Mouse (Mus musculus) erythroid progenitor cell, adult 5-6 weeks (primary cell): Measurements from ENCODE around the gene Camk2d. TPM values are rescaled to one million over a fixed set of nuclear protein-coding genes. Genes with fewer than 3 reads are reported as not detected.

Experiments used
- ATAC-seq: replicated peaks from 2 replicates; pipeline ENCODE4 v1.8.0; 2016; ENCODE audit warnings: moderate number of reproducible peaks, mild to moderate bottlenecking, moderate TSS enrichment, inconsistent platforms; ENCODE audit not compliant: poor library complexity, low FRiP score, severe bottlenecking
- total RNA-seq, 2 experiments: library from RNA; stranded (forward) in 1 of 2; stranded (reverse) in 1 of 2; fragments of 150-400 nt in 1 of 2; fragments of 186-747, 209-891 nt in 1 of 2; gene quantifications; 2 replicates each; pipeline versions ENCODE4 v1.2.3 to v1.2.4; 2015 to 2017; ENCODE audit warnings: low replicate concordance in 2 of 2

Camk2d gene
- total RNA-seq, 2 experiments from 2014 or later: 5.8 to 43.2 TPM

DNA sequence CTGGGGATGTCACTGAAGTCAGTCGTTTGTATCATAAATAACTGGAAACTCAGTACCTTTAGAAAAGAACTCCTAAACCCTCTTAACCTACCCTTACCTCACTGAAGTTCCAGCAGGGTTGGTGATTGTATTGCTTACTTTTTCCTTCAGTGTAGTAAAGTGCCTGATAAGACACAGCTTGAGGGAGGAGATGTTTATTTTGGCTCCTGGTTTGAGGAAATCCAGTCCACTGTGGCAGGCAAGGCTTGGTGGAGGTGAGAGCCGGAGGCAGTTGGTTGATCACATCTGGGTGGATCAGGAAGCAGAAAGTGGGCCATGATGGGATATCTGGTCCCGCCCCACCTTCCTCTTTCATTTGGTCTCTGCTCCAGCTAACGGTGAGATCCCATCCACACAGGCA, 45.3 kb downstream of the Camk2d start:
- ATAC-seq: no peak

DNA sequence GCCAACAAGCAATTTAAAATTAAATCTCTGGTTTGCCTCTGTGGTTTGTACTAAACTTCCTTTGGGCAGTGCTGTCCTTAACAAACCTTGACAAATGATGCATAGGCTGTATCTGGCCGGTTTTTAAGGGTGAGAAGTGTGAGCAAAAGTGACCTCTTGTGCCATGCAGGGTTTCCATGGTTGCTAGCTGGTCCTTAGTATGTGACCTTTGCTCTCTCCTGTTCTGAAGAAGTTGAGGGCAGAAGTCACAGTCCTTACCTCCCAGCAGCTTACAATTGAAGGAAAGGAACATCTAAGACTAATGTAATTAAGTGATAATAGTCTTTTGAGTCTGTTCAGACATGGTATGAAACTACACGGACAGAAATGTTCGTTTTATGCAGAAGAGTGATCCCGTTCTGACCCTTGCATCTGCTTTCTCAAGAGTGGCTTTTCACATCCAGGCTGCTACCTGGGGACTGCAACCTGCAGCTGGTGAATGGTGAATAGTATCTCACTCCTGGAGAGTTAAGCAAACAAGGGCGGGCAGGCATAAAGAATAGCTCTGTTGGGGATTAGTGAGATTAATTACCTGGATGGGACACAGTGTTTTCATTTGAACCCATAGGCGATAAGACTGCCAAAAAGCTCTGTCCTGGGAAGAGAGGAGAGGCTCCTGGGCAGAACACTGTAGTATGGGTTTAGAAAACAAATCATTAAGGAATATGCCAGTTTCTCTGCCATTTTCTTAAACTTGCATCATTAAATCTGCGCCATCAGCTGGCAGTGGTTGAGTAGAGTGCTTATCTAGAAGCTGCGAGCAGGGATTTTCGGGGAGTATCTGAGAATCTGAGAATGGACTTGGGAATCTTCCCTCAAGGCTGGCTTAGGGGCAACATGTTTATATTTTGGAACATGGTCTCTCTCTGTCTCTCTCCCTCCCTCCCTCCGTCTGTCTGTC, 47.2 kb downstream of the Camk2d start:
- no peak for ATAC-seq

DNA sequence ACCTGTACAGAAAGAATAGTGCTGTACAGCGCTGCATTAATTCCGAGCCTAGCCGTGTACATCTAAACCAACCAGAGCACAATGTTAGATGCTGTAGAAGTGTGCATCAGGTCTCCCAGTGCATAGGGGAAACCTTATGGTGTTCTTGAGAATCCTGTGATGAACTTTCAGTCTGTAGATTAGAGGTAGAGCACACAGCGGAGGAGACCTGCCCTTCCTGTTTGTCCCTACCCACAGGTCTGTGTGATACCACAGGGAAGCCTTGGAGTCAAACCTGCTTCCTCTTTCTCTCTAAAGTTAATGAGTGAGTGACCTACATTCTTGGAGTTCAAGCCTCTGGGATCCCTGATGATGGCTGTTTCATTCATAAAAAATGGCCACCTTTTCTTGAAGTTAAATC, 54.2 kb downstream of the Camk2d start:
- ATAC-seq: no peak

DNA sequence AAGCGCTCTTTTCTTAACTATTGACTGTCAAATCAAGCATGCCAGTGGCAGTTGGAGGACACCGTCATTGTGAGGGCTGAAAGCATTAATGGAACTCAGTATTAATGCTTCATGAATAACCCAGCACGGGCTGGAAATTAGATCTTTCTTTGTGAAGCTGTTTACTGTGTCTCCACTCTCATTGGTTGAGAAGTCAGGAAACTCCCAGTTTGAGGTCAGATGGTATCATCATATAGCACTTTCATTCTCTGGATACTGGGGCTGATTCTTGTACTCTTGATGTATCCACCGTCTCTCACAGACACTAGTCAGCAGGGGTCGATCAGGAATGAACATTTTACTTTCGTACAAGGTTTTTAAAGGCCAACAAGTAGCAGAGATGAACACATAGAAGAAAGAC, 54.6 kb downstream of the Camk2d start:
- ATAC-seq: no peak

DNA sequence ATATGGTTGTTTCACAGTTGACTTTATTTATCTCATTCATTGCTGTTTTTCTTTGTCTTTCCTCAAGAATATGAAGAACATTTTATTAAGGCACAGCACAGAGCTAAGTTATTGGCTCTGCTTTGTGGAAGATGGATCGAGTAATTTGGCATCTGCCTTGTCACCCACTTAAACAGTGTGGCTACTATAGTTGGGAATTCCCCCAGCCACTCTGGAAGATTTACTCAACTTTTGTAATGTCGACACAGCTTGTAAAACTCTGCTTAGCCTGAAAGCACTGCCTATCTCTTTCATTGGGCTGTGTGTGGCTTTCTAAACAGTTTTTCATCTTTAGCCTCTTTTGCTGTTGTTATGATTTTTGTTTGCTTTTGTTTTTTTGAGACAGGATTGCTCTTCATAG, 56.3 kb downstream of the Camk2d start:
- no peak for ATAC-seq

DNA sequence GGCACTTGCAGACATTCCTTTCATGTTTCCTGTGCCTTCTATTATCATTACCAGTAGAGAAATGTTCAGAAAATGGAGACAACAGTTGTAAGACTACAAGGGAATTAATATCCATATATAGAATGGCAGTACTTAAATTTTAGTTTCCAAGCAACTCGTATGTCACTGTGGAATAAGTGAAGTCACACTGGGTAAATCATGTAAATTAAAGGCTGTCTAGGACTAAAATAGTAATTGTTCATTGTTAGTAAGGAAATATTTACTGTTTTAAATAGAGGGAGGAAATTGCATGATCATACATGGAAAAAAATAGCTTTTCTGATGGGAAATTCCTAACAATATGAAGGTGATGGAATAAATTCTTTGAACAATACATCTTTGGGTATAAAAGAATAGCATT, 57.0 kb downstream of the Camk2d start:
- ATAC-seq: no peak

DNA sequence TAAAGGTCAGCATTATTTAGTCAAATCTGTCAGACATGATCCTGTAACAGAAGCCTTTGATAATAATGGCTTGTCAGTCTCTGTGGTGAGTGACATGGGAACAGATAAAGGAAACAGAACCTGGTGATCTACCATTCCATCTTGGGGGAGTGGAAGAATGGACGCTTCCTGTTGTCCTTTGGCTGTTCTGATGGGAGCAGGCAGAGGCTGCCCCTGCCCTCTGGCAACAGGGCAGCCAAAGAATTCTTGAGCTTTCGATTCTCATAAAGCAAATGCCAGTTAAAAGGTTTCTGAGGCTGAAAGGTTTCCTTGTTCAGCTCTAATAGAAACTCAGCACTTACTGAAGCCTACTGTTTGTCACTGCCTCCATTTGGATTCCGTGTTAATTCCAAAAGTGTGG, 60.1 kb downstream of the Camk2d start:
- no peak for ATAC-seq

DNA sequence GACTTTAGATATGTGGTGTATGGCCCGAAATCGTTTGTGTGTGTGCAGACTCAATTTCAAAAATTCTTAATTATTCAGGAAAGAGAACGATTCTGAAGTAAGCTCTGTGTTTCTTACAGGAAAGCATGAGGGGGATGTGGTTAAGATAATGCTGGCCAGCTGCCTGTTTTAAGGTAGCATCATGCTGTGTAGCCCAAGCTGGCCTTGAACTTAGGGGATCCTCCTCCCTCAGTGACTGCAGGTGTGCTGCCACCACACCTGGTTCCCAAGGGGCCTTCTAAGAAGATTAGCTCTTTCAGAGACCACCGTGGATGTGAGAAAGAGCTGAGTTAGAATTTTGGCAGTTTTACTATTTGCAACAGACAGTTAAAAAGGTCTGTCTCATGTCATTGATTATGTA, 61.8 kb downstream of the Camk2d start:
- ATAC-seq: no peak

DNA sequence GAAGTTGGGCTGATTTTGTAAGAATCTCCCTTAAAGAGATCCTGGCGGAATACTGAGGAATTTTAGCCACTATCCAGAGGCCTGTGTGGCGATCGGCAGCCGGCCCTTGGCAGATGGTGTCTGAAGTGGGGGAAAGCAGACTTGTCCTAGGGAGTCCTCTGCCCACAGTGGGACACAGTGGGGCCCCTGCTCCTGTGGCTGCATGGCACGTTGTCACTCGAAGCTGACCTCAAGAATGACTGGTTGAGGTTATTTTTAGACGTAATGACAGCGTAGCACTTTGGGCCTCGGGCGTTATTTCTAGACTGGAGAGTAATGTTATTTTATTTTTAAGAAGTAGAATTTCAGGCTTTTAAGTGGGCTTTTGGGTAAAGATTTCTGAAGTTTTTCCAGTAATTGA, 62.7 kb downstream of the Camk2d start:
- no peak for ATAC-seq

DNA sequence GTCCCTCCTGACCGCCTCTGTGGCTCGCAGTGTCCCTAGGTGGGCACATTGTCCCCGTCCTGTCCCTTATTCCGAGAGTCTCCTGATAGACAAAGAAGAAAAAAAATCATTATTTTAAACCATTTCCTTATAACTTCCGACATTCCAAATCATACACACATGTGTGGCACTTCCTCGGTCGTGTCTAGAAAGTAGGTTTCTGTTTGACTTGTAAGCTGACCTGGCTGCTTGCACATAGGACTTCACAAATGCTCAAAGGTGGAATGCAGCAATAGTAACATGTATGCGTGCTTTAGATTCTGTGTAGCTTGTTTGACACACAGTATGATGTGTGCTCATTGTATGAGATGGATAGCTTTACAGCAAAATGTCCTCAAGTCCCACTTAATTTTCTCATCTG, 63.1 kb downstream of the Camk2d start:
- no peak for ATAC-seq

DNA sequence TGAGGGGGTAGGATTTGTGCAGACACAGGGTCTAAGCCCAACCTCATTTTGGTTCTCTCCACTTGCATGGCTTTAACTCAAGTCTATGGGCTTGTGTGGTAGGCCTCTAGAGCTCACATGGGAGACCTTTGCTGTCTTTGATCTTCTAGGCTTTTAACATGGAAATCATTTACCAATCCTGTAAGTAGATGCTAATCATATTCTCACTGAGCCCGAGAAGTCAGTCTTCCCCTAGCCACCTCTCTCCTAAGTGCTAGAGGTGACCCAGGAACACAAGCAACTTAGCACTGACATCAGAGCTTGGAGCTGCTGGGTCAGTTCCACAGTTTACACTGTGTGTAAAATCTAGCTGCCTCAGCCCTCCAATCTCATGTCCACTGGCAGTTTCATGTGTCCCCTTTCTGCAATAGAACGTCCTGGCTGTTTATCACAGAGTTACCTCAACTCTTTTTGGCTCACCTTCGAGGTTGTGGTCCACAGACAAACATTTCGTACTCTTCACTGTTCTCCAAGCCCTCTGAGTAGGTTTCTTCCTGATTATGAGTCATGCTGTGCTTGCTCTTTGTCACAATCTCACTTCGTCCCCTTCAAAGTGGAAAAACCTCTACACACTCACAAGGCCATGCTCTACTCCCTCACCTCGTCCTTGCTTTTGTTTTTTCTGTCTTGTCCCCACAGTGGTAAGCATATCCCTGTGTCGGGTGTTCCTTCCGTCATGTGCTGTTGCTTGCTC, 63.9 kb downstream of the Camk2d start:
- no peak for ATAC-seq

DNA sequence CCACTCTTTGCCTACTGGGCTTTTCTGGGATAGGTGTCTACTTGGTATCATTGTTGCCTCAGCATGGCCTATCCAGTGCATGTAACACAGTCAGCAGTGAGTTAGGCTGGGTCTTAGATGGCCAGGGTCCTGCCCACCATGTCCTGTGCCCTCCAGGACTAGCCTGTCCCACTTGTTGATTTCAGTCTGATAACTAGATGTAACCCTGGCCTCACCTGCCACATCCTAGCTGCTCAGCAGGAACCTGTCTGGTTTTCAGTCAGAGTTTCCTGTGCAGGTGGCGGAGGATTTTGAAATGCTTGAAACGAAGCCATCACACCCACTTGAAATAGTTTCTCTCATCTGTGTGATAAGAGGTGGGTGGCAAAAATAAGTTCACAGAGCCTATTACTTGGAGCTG, 64.5 kb downstream of the Camk2d start:
- ATAC-seq: no peak

DNA sequence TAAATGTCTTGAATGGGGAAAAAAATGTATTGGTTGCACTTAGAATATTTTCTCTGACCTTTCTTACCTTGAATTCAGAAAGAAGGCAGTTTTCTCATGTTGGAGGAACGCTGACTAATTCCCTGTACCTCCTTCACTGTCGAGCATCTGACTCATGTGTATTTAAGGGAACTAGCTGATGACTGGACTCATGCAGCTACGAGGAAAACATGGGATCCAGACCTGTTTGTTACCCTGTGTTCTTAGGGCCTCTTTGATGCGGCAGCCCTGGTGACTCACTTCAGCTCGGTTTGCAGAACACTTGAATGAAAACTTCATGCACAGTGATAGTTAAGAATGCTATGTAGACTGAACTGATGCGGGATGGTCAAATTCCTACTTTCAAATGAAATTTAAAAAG, 64.9 kb downstream of the Camk2d start:
- ATAC-seq: no peak

DNA sequence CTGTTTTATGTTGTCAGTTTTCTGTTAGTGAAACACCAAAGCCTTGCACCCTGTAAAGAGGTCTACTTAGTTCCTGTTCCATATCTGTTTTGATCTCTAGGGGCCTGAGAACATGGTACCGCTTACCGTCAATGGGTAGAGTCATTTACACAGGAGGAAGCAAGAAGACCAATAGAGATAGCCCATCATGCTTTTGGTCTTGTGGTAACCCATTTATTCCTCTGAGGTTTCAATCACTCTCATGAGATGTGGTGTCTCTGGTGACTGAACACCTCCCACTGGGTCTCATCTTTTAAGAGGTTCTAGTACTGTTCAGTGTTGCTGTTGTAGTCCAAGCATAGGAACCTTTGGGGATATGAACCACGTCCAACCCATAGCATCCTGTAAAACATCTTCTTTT, 65.8 kb downstream of the Camk2d start:
- ATAC-seq: no peak

DNA sequence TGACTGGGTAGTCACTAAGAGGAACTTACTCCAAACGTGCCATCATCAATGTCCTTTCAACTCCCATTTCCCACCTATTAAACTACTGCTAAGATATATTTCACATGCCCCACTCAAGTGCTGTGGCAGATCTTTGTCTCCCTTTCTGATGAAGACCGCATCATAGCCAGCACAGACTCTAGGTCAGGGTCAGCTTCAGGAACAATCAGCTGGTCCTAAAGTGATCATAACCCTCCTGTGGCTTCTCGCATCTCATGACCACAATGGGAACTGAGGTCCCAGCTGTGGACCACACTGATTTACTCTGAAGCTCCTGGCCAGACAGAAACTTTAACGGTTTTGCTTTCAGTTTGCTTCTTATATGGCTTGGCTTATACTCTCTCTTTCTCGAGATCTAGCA, 67.3 kb downstream of the Camk2d start:
- no peak for ATAC-seq

DNA sequence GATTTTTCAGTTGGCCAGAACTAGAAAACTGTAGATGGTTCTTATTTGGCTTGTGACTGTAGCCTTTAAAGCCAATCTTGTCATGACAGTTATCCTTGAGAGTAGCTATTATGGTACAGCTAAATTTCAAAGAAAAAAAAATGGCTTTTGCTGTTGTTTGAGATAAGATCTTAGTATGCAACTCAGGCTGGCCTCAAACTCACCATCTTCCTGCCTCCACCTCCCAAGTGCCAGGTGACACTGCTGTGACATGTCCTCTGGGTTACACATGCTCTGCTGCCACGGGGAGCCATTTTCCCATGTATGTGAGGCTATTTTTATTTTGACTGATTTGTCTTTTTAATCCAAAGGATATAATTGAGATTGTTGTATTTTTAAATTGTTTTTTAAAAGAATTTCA, 69.8 kb downstream of the Camk2d start:
- ATAC-seq: no peak

DNA sequence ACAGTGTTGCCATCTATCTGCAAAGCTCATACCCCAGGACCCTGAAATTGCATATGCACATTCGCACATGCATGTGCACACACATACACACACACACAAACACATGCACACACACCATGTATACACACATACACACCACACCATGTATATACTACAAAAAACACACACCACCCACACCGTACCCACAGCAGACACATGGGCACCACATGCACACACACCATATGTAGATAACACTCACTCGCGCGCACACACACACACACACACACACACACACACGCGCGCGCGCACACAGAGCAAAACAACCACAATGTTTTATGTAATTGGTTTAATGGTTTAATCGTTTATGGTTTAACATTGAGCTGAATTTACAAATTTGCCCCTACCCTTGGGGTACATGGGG, 70.9 kb downstream of the Camk2d start:
- no peak for ATAC-seq

DNA sequence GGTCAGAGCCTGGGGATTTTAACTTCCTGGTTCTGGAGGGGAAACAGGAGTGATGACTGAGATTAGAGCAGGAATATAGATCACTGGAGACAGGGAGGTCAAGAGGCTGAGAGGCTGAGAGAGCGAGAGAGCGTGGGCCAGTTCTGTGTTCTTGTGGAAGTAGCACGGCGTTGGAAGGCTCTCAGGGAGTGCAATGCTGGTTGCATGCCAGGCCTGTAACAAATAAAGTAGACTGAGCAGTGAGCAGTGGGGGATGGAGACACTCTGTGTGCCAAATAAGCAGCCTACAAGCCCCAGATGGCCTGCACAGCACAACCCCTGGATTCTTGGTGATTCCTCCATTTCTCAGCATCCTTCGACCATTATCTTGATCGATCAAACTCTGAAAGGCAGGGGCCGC, 71.3 kb downstream of the Camk2d start:
- no peak for ATAC-seq

DNA sequence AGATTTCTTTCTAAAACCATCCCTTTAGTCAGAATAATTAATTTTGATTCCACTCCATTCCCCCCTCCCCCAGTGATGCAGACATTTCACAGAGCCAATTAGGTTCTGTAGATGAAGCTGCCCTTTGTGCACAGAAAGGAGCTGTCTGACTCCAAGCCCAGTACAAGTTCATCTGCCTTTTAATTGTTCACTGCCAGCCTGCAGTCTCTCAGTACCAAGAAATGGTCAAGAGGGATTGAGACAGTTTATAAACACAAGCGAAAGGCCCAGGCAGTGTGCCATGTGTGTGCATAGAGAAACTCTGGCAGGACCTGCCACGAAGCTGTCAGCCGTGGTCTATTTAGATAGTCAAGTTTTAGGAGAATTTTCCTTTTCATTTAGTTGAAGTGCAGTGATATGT, 72.0 kb downstream of the Camk2d start:
- no peak for ATAC-seq

DNA sequence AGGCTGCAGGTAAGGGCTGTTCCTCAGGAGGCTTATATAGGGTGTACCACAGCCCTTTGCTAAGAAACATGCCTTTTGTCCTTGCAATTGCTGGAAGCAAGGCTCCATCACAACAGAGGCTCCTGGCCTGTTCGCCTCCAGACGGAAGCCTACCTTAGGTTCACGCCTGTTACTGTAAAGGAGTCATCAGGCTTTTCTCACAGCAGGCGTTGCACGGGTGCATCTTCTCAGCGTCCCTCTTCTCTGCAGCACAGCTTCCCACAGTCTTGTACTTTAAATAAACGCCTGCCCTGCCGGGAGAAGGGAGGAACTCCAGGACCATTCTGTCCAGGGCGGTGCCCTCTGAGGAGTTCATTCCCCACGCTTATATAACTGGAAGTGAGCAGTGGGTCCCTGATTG, 72.6 kb downstream of the Camk2d start:
- no peak for ATAC-seq

DNA sequence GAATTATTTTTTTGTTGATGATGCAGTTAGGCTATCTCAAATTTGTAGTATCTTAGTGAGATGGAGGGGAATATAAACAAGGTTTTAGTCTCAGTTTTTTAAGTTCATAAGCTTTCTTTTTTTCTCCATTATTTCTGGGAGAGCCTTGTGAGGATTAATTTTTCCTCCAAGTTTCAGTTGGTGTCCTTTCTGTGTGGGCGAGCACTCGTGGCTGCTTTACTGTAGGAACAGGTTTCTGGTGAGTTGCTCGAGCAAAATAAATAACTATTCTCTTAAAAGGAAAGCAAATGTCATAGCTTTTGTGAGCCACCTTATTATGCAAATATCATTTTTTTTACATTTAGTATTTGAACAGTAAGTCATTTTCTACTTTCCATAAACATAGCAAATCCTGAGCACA, 74.3 kb downstream of the Camk2d start:
- no peak for ATAC-seq
